Mouse (Mus musculus) heart, adult 2 months (tissue): ENCODE measurements around the gene Inf2. TPM values are rescaled to one million over a fixed set of nuclear protein-coding genes. Genes with fewer than 3 reads are reported as not detected.

Experiments used
- DNase-seq, 2 experiments: peaks; one replicate each; pipeline ENCODE4 v3.0.0; 2021
- H3K27ac ChIP-seq: fragments of 200-600 bp; 2 replicates; pipeline ENCODE4 v1.8.1; 2022
- H3K27me3 ChIP-seq: fragments of 200-500 bp; 2 replicates; pipeline ENCODE4 v1.6.1; 2012; ENCODE audit warnings: mild to moderate bottlenecking, low read length, inconsistent platforms, mixed read lengths; ENCODE audit not compliant: control insufficient read depth, insufficient read depth
- H3K36me3 ChIP-seq: fragments of 200-500 bp; 2 replicates; pipeline ENCODE4 v1.6.1; 2012; ENCODE audit warnings: low read length, inconsistent platforms; ENCODE audit not compliant: control insufficient read depth, insufficient read depth
- H3K4me1 ChIP-seq: fragments of 200-500 bp; 2 replicates; pipeline ENCODE4 v1.6.1; 2011; ENCODE audit warnings: low read length; ENCODE audit not compliant: control insufficient read depth, insufficient read depth
- H3K4me3 ChIP-seq: fragments of 200-600 bp; 2 replicates; pipeline ENCODE4 v1.8.1; 2022
- H3K79me2 ChIP-seq: fragments of 200-500 bp; replicated peaks from 2 replicates; pipeline ENCODE4 v1.6.1; 2012; ENCODE audit warnings: mild to moderate bottlenecking, inconsistent platforms, low read length, moderate library complexity, mixed read lengths; ENCODE audit not compliant: control insufficient read depth, insufficient read depth
- H3K9ac ChIP-seq: fragments of 200-500 bp; 2 replicates; pipeline ENCODE4 v1.6.1; 2012; ENCODE audit warnings: low read depth, mild to moderate bottlenecking, control low read depth, inconsistent platforms, low read length, mixed read lengths
- CTCF ChIP-seq: fragments of 200-600 bp; IDR thresholded peaks from 2 replicates; pipeline ENCODE4 v1.8.1; 2022; ENCODE audit warnings: antibody characterized with exemption, mild to moderate bottlenecking, moderate library complexity
- EP300 ChIP-seq: fragments of 200-500 bp; IDR thresholded peaks from 2 replicates; pipeline ENCODE4 v1.6.1; 2011; ENCODE audit warnings: low read depth, low read length, control low read depth; ENCODE audit not compliant: insufficient read depth
- POLR2A ChIP-seq: fragments of 200-500 bp; IDR thresholded peaks from 2 replicates; pipeline ENCODE4 v1.6.1; 2011; ENCODE audit warnings: mild to moderate bottlenecking, low read depth, low read length, control low read depth; ENCODE audit not compliant: insufficient read depth
- WGBS: fragments of 180-500 bp; shearing (Covaris S2); methylation state at CpG from one replicate; pipeline ENCODE4 v1.1.7; 2018; 5-methylcytosine and 5-hydroxymethylcytosine counted together
- intact Hi-C: fragments of 180-260 bp; cut with DNase I; formaldehyde crosslinking; loops from one replicate; pipeline ENCODE4 v1.15.1; 2025
- polyA plus RNA-seq: library from polyadenylated mRNA; depleted of rRNA; stranded (reverse); fragments of >200 nt; gene quantifications from 2 replicates; pipeline ENCODE4 v1.2.3, GENCODE M21; 2012
- total RNA-seq, 2 experiments: library from RNA; stranded (reverse); gene quantifications; 2 replicates each; pipeline ENCODE4 v1.2.3; 2021

The Inf2 gene
- total and polyA plus RNA-seq, 3 experiments = 12.7 to 17.3 (median 15.0) TPM

DNA sequence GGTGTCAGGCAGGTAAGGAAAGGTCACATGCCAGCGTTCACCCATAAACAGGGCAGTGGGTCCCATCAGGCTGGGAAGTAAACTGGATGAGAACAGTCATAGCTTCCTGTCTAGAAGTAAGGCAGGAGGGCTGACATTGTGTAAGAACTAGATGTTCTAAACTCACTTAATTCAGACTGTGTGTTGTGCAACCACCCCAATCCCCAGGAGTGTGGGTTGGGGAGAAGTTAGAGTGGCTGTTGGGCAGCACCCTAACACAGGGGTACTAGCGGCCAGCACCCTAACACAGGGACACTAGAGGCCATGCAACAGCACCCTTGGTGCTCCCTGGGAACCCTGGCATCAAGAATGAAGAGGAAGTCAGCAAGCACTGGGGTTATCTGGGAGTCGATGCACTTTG lies 7.5 kb upstream of the Inf2 start:
- peaks cover 4% of the 10 kb centered on the region for H3K4me1 ChIP-seq
- H3K36me3 ChIP-seq = no peaks in the 10 kb centered on the region
- intact Hi-C loops = no loop called here
- no peaks in the 10 kb centered on the region for H3K27me3 ChIP-seq
- WGBS = 84% methylated on average over 3 of the region's 3 CpGs
- no peak overlapping the region for H3K4me3 ChIP-seq
- TF ChIP-seq POLR2A (no peak), EP300 (no peak), CTCF (no peak)
- no peak overlapping the region for H3K27ac ChIP-seq
- no peak for DNase-seq
- no peaks in the 10 kb centered on the region for H3K79me2 ChIP-seq
- no peak overlapping the region for H3K9ac ChIP-seq

DNA sequence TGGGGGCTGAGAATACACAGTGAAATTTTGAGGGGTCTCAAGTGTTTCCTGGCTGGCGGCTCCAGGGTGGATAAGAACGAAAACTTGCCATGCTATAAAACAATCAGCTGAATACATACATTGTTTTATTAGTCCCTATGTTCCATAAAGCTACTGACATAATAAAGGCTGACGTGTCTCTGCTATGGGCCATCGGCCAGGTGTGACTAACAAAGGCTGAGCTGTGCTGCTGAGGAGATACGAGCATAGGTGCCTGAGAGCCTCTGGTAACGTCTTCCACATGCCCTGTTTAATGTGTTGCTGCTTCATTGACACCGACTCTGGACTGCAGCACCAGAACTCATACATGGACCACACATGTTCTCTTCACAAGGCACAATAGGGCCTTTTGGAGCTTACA lies 3.6 kb upstream of the Inf2 start:
- Histone ChIP-seq H3K4me3 (no peak overlapping the region), H3K36me3 (no peaks in the 10 kb centered on the region), H3K27ac (no peak overlapping the region), H3K4me1 (peaks cover 9% of the 10 kb centered on the region), H3K27me3 (0 out of 2 replicates have a peak, but pooled peaks cover 2% of the 10 kb centered on the region), H3K79me2 (no peaks in the 10 kb centered on the region), H3K9ac (no peak overlapping the region)
- no peak for DNase-seq
- TF ChIP-seq CTCF = no peak
- no peak for TF ChIP-seq EP300
- no peak for TF ChIP-seq POLR2A
- 94% methylated on average over 7 of the region's 7 CpGs for WGBS
- intact Hi-C loops = loop anchor here (5.0 kb wide), 2 partner anchors 33 to 93 kb away; no protein-coding TSS in a partner anchor

DNA sequence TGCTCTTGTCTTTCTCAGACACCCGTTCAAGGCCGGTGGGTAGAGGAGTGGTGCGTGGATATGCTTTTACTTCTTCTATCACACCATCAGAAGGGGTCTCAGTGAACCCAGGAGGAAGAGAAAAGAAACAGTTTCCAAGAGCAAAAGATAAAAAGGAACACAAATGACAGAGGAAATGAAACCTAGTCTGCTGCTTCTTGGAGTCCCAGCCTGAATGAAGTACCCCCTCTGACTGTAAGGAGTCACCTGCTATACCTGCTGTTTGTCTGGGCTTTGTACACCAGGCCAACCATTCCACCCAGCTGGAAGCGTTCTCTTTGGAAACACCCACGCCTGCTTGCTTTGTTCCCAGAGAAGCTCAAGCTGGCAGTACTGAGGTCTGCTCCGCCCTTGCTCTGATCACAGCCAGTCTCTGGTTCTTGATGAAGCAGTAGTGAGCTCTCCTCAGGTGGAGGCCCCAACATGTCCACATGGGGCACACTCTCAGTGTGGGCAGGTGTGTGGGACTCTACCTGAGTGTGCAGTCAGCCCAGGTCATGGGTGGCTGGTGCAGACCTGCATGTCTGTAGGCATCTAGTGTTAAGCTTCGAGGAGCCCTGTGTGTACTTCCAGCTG lies 2.6 kb upstream of the Inf2 start:
- Histone ChIP-seq H3K79me2 (no peaks in the 10 kb centered on the region), H3K4me1 (peaks cover 18% of the 10 kb centered on the region), H3K27me3 (0 out of 2 replicates have a peak, but pooled peaks cover 2% of the 10 kb centered on the region), H3K9ac (no peak overlapping the region), H3K27ac (no peak overlapping the region), H3K36me3 (no peaks in the 10 kb centered on the region), H3K4me3 (no peak overlapping the region)
- intact Hi-C loops = loop anchor here (5.0 kb wide), 2 partner anchors 34 to 94 kb away; no protein-coding TSS in a partner anchor
- WGBS = 82% methylated on average over 7 of the region's 7 CpGs
- no peak for TF ChIP-seq CTCF
- TF ChIP-seq POLR2A = no peak
- no peak for TF ChIP-seq EP300
- DNase-seq = no peak

DNA sequence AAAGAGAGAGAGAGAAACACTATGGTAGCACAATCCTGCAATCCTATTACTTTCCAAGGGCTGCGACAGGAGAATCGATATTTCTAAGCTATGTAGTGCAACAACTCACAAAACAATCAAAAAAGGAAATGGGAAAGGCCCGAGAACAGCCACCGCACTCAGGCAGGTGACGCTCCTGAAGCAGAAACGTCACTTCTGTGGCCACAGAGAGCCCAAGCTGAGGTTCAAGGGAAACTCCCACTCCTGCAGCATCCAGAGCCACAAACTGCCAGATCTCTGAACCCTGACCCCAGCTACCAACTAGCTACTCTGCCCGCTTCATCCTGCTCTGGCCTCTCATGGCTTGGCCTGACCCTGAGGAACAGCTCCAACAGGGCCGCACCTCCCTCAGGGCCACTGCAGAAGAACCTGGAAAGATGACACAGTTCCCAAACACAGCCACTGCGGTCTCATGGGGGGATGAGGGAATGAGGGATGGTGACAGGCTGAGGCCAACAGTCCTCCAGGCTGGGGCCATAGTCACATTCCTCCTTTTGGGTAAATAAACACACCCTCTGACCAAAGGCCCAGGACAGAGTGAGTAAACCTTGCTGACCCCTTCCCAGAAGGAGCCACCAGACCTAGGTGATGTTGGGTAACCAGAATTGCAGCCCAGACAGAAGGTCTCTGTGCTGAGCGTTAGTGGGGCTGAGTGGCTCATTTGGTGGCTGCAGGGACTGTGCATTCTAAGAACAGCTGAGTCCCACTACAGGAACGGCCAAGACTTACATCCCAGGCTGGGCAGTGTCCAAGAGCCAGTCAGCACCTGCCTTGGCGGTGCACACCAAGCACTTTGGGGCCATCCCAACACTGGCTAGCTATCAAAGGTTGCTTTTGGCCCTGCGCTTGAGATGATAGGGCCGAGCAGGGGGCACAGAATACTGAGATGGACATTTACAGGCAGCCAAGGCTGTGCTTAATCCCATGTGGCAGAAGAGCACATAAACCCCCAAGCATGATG lies 1.2 kb upstream of the Inf2 start:
- H3K36me3 ChIP-seq = no peaks in the 10 kb centered on the region
- peak; percentile 58 to 68 for DNase-seq
- H3K27ac ChIP-seq = peak overlapping the region; percentile 44; the same call in 1 of the 2 replicates
- intact Hi-C loops = loop anchor here (2.0 to 5.0 kb wide), 4 partner anchors 17 to 95 kb away; no protein-coding TSS in a partner anchor
- H3K4me1 ChIP-seq = peaks cover 28% of the 10 kb centered on the region
- H3K9ac ChIP-seq = no peak overlapping the region
- 71% methylated on average over 14 of the region's 14 CpGs for WGBS
- TF ChIP-seq POLR2A (no peak), EP300 (no peak), CTCF (no peak)
- no peak overlapping the region for H3K4me3 ChIP-seq
- 0 out of 2 replicates have a peak, but pooled peaks cover 2% of the 10 kb centered on the region for H3K27me3 ChIP-seq
- no peaks in the 10 kb centered on the region for H3K79me2 ChIP-seq

DNA sequence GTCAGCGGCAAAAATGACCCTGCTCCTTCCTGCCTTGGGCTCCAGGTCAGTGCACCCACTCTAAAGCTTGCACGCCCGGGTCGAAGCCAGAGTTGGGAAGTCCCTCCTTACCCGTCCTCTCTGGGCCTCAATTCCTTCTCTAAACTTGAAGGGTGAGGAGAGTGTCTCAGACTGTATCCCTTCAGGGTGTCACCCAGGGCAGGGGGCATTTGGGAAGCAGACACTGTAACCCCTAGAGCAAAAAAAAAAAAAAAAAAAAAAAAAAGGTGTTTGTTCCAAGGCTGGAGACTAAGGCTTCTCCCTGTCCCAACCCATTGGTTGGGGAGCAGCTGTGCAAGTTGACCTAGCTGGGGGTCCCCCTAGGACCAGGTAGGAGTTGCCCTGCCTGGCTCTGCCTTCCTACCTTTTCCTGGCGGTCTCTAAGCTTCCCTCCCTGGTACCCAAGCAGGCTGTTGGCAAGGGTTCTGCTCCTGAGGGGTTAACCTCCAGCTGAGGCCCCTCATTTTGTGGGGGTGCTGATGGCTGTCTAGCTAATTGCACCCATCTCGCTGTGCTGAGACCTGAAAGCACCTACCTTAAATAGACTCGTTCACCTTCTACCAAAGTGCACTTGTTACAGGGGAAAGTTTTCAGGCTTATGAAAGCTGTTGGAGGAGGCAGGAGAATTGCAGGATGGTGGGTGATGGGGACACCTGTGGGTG lies 1.1 kb downstream of the Inf2 start:
- peak overlapping the region; percentile 93 for H3K27ac ChIP-seq
- no peaks in the 10 kb centered on the region for H3K36me3 ChIP-seq
- no peaks in the 10 kb centered on the region for H3K79me2 ChIP-seq
- no peak for TF ChIP-seq POLR2A
- TF ChIP-seq EP300 = no peak
- no peak for TF ChIP-seq CTCF
- peak in 1 of 2 experiments; percentile 17 for DNase-seq
- peaks cover 42% of the 10 kb centered on the region for H3K4me1 ChIP-seq
- 0 out of 2 replicates have a peak, but pooled peaks cover 2% of the 10 kb centered on the region for H3K27me3 ChIP-seq
- H3K9ac ChIP-seq = peak overlapping the region; percentile 89
- H3K4me3 ChIP-seq = peak overlapping the region; percentile 60
- 56% methylated on average over 8 of the region's 8 CpGs for WGBS
- intact Hi-C loops = loop anchor here (2.0 to 5.0 kb wide), 4 partner anchors 15 to 97 kb away; no protein-coding TSS in a partner anchor
